Mouse (Mus musculus) c-Kit-negative CD71-positive TER-119-positive erythroid progenitor cells, embryonic 14.5 days (primary cell): Measurements from ENCODE around the gene Zcchc4.
A peak's percentile ranks its signal among the peaks of the same experiment; 100 is the strongest.

Experiments used
- DNase-seq: peaks from one replicate; pipeline ENCODE4 v3.0.0-alpha.2; 2013; ENCODE audit warnings: low read depth, low spot score

Zcchc4 gene

GRCm38 (mm10) chr5:52794109-52794508 lies 18.9 kb downstream of the Zcchc4 start:
- DNase-seq = no peak

GRCm38 (mm10) chr5:52799274-52799985 lies 24.2 kb downstream of the Zcchc4 start:
- no peak for DNase-seq

- DNase-seq = no peak
These were observed 30.6 kb downstream of the Zcchc4 start for GRCm38 (mm10) chr5:52805801-52806200.

GRCm38 (mm10) chr5:52806349-52806748 lies 31.1 kb downstream of the Zcchc4 start:
- DNase-seq = no peak

- DNase-seq = no peak
These were observed 31.8 kb downstream of the Zcchc4 start for GRCm38 (mm10) chr5:52807030-52807429.

- no peak for DNase-seq
These were observed 35.2 kb downstream of the Zcchc4 start for GRCm38 (mm10) chr5:52810446-52810845.

- no peak for DNase-seq
These were observed 35.8 kb downstream of the Zcchc4 start for GRCm38 (mm10) chr5:52811056-52811455.

GRCm38 (mm10) chr5:52812456-52812855 lies 37.2 kb downstream of the Zcchc4 start:
- no peak for DNase-seq

GRCm38 (mm10) chr5:52813312-52813711 lies 38.1 kb downstream of the Zcchc4 start:
- DNase-seq = no peak

- no peak for DNase-seq
These were observed 43.5 kb downstream of the Zcchc4 start for GRCm38 (mm10) chr5:52818676-52819075.

GRCm38 (mm10) chr5:52821691-52822090 lies 46.5 kb downstream of the Zcchc4 start:
- peak; percentile 9 for DNase-seq

GRCm38 (mm10) chr5:52827923-52828322 lies 52.7 kb downstream of the Zcchc4 start:
- no peak for DNase-seq

- DNase-seq = peak; percentile 56
These were observed 57.8 kb downstream of the Zcchc4 start for GRCm38 (mm10) chr5:52833005-52833404.

GRCm38 (mm10) chr5:52833761-52834274 lies 58.6 kb downstream of the Zcchc4 start, which contains the start of gene Anapc4:
TSS of gene Anapc4 (plus strand) at chr5:52834012.
- peak; percentile 98 for DNase-seq

GRCm38 (mm10) chr5:52834386-52834785 lies 59.2 kb downstream of the Zcchc4 start:
- DNase-seq = peak; percentile 9

GRCm38 (mm10) chr5:52844319-52844718 lies 69.1 kb downstream of the Zcchc4 start:
- no peak for DNase-seq

- DNase-seq = no peak
These were observed 80.5 kb downstream of the Zcchc4 start for GRCm38 (mm10) chr5:52855727-52856126.

- no peak for DNase-seq
These were observed 89.2 kb downstream of the Zcchc4 start for GRCm38 (mm10) chr5:52864446-52864845.

- no peak for DNase-seq
These were observed 90.6 kb downstream of the Zcchc4 start for GRCm38 (mm10) chr5:52865825-52866224.

- no peak for DNase-seq
These were observed 91.3 kb downstream of the Zcchc4 start for GRCm38 (mm10) chr5:52866361-52867155.

GRCm38 (mm10) chr5:52868918-52869703 lies 93.9 kb downstream of the Zcchc4 start:
- no peak for DNase-seq

- DNase-seq = no peak
These were observed 96.3 kb downstream of the Zcchc4 start for GRCm38 (mm10) chr5:52871461-52871860.
